Mouse (Mus musculus) right cerebral cortex, adult 2 months (tissue): ENCODE results near the gene Serhl.
"Not testable (repeated sequence)": the region's sequence is repeated elsewhere in the genome, so short reads cannot be mapped to it uniquely, and the experiment has no call there.

Source experiments
- DNase-seq, 2 experiments: peaks; one replicate each; pipeline ENCODE4 v3.0.0; 2021 to 2022; ENCODE audit warnings: low spot score in 2 of 2

The Serhl gene

GRCm38 (mm10) chr15:83089429-83089605 lies at the start of gene Serhl:
TSS of gene Serhl (plus strand) at chr15:83089506.
- no peak for DNase-seq

GRCm38 (mm10) chr15:83040156-83040555 lies 49.1 kb upstream of the Serhl start:
- no peak for DNase-seq

GRCm38 (mm10) chr15:83042655-83043361 lies 46.5 kb upstream of the Serhl start:
- DNase-seq = peak in 1 of 2 experiments; percentile 45

GRCm38 (mm10) chr15:83043362-83043708 lies 46.0 kb upstream of the Serhl start:
- DNase-seq = no peak

- DNase-seq = not testable (repeated sequence)
Measured at GRCm38 (mm10) chr15:83045565-83045964, 43.7 kb upstream of the Serhl start.

- no peak for DNase-seq
Measured at GRCm38 (mm10) chr15:83046308-83046707, 43.0 kb upstream of the Serhl start.

GRCm38 (mm10) chr15:83046730-83047129 lies 42.6 kb upstream of the Serhl start:
- no peak for DNase-seq

GRCm38 (mm10) chr15:83052341-83053104 lies 36.8 kb upstream of the Serhl start:
- DNase-seq = no peak

- DNase-seq = no peak
Measured at GRCm38 (mm10) chr15:83053261-83053660, 36.0 kb upstream of the Serhl start.

GRCm38 (mm10) chr15:83055569-83055968 lies 33.7 kb upstream of the Serhl start:
- DNase-seq = no peak

- DNase-seq = peak; percentile 71 to 72
Measured at GRCm38 (mm10) chr15:83056378-83057083, 32.8 kb upstream of the Serhl start.

- DNase-seq = no peak
Measured at GRCm38 (mm10) chr15:83057533-83057932, 31.8 kb upstream of the Serhl start.

- no peak for DNase-seq
Measured at GRCm38 (mm10) chr15:83059233-83059660, 30.1 kb upstream of the Serhl start.

GRCm38 (mm10) chr15:83061689-83062088 lies 27.6 kb upstream of the Serhl start:
- DNase-seq = no peak

GRCm38 (mm10) chr15:83062582-83062981 lies 26.7 kb upstream of the Serhl start:
- DNase-seq = not testable (repeated sequence)

- peak; percentile 64 for DNase-seq
Measured at GRCm38 (mm10) chr15:83065543-83065942, 23.8 kb upstream of the Serhl start.

GRCm38 (mm10) chr15:83068270-83068669 lies 21.0 kb upstream of the Serhl start:
- DNase-seq = no peak

- no peak for DNase-seq
Measured at GRCm38 (mm10) chr15:83070942-83071341, 18.4 kb upstream of the Serhl start.

- DNase-seq = no peak
Measured at GRCm38 (mm10) chr15:83071752-83072151, 17.6 kb upstream of the Serhl start.

- no peak for DNase-seq
Measured at GRCm38 (mm10) chr15:83074179-83074578, 15.1 kb upstream of the Serhl start.

GRCm38 (mm10) chr15:83075607-83076525 lies 13.4 kb upstream of the Serhl start:
- no peak for DNase-seq

- peak in 1 of 2 experiments; percentile 37 for DNase-seq
Measured at GRCm38 (mm10) chr15:83083530-83083929, 5.8 kb upstream of the Serhl start.
